Mouse (Mus musculus): Measurements from ENCODE around the gene Thada. TPM values are rescaled to one million over a fixed set of nuclear protein-coding genes. Genes with fewer than 3 reads are reported as not detected.

Thada gene
- polyA plus RNA-seq, 1 experiment = 6.0 TPM

DNA sequence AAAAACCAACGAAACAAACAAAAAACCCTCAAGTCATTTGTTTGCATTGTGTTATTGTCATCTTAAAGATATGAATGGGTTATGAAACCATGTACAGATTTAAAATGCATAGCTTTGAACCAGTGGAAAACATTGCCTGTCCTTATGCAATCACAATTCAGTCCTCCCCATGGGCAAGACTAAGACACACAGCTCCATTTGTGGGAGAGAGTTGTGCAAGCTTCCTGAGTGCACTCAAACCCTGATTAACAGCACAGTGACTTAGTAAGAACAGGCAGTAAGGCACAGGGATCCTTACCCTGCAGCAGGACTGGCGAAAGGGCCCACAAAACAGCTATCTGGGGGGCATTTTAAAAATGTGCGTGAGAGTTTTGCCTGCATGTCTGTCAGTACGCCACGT is 11.2 kb upstream of the Thada start:
- no peak for DNase-seq (ENCODE audit: low spot score)

DNA sequence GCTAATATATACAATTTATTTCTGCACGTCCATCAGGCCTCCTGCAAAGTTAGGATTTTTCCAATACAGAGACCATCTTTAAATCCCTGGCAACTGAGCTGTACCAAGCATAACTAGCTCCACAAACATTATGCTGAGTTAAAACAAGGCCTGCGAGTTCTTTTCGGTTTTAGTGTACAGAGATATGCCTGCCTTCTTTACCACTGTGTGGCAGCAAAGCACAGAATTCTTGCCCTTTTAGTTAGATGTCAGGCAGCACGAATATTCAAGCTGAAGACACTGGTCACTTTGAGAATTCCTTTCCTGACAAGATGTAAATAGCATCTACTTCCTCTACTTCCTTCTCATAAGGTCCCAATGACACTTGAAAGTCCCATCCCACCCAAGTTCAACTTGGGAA is 8.3 kb upstream of the Thada start:
- no peak for DNase-seq (ENCODE audit: low spot score)

DNA sequence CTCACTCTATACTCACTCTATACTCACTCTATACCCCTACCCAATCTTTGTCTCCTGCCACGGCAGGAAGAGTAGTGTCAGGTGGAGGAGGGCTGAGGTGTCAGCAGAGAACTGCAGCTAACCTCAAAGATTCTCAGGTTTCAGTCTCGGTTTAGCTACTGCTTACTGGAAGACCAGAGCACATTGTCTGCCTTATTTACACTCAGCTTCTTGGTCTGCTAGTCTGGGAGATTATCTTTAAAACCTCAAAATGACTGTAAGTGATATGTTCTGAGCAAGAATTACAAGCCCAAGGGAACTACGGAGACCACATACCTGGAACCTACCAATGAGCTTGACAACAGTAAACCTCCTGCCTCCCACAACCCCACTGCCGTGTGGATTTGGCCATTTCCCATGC is 31.0 kb downstream of the Thada start:
- DNase-seq (ENCODE audit: low spot score) = no peak

DNA sequence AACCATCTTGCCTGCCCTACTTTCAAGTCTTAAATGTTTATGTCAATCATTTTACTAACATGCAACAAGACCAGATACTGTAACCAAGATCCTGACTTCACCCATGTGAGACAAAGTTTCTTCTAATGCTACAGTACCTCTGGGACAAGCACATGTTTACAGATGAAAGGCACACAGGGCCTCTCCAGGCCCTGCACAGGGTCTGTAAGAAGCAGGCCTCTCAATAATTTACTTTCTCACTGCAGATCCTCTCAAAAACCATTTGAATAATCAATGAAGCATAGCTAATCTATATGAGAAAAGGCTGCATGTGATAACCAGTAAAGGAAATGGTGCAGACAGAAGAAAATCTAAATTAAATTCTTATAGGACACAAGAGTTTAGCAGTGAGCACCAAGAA is 31.8 kb downstream of the Thada start:
- no peak for DNase-seq (ENCODE audit: low spot score)

DNA sequence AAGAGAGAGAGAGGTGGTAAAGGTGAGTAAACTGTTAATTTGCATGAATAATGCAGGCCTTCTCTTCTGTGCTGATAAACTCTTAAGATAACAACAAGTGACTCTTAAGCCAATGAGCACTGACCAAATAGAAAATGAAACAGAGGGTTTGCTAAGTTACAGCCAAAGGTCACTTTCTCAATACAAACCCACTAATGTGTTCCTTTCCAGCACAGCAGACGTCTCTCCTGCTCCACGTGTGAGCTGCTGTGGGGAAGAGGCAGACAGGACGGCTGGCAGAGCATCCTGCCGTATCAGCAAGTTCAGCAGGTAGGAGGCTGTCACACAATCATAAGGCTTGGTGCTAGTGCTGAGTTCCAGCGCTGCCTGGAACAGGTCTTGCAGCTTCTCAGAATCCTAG is 34.0 kb downstream of the Thada start:
- DNase-seq (ENCODE audit: low spot score) = no peak

DNA sequence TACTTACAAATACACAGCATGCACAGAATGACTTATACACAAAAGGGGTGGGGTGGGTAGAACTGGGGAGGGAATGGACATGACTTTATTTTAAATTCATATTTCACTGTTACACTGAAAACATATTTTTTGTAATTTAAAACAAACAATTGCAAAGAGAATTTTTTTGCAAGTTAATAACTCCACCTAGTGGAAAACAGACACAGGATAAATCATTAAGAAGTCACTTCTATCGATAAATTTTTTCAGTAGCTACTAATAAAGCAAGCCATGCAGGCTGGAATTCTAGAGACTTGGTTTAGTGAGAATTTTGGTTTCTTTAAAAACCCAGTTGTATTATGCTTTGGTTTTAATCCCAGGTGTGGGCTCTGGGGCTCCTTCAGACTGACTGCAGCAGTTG is 41.7 kb downstream of the Thada start:
- no peak for DNase-seq (ENCODE audit: low spot score)

DNA sequence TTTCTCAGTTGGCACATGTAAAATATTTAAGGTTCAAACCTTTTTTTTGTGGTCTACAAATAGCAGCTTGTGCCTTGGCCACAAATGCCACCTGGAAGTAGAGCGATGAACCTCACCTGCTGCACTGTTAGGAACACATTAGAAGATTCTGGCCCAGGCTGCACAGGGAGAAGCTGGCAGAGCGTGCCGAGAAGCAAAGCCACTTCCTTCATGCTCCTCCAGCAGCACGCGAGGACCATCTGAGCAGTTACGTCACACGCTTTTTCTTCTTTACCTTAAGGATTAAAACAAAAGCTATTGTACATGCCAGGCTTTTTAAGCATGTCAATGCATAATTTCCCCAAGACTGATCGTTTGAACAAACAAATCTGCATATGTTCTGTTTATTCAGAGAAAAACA is 43.1 kb downstream of the Thada start:
- no peak for DNase-seq (ENCODE audit: low spot score)

DNA sequence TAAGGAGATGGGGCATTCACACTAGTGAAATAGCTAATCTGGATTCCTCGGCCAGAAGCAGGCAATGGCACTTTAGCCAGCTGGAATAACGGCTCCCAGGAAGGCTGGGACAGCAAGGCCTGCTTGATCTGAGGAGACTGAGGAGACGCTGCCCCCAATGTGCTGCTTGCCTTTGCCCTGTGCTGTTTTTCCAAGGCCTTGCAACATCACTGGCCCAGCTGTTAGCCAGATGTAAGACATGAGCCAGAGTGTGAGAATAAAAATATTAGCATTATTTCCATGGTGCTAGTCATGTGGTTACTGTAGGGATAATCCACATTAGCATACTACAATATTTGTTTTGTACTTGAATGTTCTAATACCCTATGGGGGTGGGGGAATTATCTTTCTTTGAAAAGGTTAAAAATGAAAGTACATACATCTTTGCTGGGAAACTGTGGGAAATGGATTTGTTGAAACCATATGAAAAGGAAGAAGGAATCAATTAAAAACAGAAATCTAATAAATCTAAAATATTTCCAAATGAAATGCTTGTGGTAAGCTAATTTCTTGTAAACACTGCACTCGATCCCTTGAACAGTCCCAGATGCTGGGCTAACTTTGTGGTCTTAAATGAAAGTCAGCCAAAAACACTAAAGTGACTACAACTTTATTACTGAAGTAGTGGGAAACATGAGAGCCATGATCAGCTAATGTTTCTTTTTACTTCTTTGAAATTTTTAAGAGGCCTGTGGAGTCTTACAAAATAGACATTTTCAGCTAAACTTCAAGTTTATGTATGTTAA is 43.8 kb downstream of the Thada start:
- no peak for DNase-seq (ENCODE audit: low spot score)

DNA sequence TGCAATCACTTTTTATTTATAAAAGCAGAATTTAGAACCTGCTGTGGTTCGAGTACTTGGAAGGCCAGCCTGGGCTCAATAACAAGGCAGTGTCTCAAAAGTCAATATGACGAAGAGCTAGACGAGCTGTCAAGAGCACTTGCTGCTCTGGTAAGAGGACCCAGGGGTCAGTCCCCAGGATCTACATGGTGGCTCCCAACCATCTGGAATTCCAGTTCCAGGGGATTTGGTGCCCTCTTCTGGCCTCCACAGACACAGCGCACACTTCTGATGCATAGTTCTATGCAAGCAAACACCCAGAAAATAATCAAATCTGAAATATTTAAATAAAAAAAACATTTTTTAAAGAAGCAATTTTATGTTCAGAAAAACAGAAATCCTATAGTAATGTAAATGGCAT is 45.0 kb downstream of the Thada start:
- no peak for DNase-seq (ENCODE audit: low spot score)

DNA sequence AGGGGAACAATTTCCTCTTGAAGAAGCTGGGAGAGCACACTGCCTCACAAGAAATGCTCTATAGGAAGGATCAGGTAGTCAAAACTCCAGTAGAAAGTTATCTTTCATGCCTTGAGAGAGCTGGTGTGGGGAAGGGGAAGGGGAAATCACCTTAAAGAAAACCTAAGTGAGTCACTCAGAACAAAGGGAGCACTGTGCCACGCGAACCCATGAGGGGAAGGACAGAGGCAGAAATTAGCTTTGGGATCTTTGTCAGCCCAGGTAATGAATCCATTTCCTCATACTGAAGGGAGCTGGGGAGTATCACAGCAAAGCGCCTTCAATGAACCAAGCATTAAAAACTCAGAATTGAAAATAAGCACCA is 45.7 kb downstream of the Thada start:
- DNase-seq (ENCODE audit: low spot score) = no peak

DNA sequence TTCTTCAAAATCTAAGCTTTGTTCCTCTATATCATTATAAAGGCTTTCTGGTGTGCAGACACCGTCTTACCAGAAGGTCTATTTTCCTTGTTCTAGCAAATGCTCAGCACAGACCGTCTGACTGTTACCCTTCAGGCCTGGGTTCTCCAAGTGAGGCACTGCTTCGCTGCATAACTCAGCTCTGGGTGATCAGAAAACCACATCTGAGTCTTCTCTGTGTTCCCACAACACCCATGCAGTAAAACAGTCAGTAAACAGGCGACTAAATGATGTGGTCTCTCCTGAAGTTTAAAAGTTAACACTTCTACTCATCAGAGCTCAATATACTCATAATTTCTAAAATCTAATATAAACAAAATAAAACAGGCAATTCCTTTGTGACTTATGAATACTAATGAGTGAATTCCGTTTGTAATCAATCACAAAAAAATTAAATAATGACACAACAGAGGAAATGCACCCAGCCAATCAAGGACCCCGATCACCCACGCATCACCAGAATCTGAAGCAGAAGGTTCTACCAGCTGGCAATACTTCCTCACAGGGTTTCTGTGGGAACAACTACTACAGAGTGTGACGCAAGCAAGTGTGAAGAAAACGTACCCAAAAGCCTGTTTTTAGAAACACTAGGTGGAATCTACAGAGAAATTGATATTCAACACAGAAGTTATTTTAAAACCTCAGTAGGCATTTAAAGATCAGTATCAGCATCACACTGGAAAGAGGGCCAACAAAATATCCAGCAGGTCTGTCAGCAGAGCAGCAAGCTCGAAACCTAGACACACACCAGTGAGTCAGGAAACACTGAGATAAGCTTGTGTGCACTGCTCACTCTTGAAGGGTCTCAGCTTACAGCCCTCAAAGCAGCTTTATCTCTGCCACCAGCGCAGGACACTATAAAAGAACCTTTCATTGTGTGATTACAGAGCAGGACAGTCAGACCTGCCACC is 46.4 kb downstream of the Thada start:
- DNase-seq (ENCODE audit: low spot score) = no peak

DNA sequence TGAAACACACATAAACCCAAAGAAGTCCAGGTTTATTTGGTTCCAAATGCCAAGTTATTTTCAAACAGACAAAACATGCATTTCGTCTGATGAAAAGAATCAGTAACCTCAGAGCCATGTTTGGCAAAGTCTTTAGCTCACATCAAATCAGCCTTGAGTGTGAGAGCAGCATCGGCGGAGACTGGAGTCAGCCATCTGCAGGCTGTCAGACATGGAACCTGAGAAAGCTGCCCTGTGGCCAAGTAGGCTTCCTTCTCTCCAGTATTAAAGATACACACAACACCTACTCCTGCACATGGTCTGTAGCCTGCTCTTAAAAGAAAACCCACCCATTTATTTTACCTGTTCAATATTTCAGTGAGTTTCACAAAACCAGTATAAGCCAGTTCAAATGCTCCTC is 50.1 kb downstream of the Thada start:
- no peak for DNase-seq (ENCODE audit: low spot score)

DNA sequence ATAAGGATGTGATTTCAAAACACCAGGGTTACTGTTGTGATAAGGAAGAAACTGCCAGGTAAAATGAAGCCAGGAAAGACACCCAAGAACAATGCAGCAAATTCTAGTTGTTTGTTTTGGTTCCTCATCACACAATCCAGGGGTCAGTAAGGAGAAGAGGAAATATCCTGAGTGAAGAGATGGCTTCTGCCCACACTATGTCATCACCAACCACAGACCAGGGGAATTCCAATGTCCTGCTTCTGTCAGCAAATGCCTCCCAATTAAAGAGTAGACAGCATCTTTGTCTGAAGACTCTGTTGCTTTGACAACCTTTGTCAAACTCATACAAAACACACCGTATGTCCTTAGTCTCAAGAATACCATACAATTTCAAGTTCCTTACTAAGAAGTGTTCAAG is 57.3 kb downstream of the Thada start:
- DNase-seq (ENCODE audit: low spot score) = no peak

DNA sequence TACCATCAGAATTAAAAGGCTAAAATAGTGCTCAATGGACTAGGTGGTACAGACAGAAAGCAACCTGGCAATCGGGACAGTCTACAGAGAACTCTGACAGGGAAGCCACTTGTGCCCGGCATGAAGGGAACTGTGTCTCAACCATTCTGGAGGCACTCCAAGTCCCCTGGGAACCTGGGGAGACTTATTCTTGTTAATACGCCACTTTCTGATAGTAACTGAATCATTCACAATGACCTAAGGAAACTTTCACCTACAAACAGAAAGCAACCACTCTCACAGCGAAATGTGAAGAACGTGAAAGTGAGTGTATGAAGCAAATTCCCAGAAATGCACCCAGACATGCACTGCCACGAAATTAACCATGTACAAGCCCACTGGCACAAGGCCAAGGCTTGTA is 60.4 kb downstream of the Thada start:
- no peak for DNase-seq (ENCODE audit: low spot score)

DNA sequence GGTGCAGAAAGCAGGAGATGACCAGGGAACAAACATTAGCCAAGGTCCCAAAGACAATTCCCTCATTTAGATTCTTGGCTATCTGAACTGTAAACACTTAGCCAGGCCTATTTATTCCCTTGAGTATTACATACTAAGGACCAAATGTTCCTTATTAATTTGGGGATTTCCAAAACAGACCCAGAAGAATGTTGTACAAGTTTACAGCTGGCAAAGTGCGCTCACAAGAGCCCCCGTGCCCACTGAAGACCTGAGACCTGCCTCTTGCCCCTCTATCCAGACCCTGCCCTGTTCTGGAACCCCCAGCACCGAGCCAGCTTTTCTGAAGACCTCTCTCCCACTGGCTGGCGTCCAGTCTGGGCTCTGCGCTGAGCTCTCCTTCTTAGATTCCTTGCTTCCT is 64.2 kb downstream of the Thada start:
- no peak for DNase-seq (ENCODE audit: low spot score)

DNA sequence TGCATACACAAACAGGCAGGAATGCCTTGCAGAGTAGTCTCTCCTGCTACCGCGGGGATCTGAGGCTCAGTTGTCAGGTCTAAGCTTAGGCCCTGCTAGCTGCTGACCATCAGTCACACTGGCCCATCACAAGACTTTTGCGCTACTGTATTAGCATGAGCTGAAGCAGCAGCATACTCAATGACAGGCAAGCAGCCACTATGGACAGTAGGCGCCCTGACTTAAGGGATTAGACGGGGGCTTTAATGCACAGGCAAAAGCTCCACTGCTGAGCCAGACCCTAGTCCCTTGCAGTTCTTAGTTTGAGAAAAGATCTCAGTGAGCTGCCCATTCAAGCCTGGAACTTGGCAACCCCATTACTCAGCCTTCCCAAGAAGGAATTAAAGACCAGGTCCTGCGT is 66.6 kb downstream of the Thada start:
- DNase-seq (ENCODE audit: low spot score) = no peak

DNA sequence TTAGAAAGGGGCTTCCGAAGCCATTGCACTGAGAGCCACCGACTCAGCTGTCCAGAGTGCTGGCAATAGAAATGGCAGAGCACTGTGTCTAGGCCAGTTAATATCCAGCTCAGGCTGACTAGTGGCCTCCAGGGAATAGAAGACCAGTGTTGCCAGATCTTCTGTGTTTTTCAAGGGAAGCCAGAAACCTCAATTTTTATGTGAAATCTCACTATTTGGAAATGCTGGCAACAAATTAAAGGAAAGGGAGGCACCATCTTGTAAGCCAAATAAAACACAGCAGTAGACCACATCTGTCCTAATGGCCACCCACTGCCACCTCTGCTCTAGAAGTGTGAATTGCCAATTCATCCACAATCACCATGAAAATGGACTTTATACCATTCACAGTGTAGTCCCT is 76.0 kb downstream of the Thada start:
- no peak for DNase-seq (ENCODE audit: low spot score)

DNA sequence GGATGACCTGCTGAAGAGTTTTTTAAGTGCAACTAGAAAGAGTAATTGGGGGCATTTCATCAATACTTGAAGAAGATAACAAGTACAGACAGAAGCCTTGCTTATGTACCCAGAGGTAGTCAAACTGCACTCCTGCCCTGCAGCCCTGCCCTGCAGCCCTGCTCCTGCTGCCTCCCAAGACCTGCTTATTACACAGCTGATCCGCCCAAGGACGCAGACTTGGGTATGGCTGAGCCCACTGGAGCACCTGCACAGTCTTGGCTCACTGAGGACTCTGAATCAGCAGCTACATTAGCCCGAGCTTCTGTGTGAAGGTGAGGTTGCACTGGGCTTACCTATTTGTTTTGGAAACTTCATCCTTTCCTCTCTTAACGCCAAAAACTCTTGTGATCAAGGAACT is 79.8 kb downstream of the Thada start:
- no peak for DNase-seq (ENCODE audit: low spot score)

DNA sequence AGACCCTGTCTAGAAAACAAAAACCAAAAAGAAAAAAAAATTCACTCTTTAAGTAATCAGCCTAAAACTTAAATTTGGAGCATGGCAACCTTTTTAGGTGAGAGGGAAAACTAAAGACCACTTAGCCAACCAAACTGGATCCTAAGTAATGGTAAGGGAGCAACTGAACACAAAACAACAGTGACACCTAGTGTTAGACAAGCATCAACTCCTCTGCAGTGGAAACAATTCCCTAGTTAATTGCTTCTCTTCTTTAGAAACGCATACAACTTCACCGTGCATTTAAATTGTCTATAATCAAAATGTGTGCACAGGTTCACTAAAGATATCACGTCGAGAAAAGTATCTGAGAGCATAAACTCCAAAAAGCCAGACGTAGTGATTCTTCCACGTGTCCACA is 80.3 kb downstream of the Thada start:
- no peak for DNase-seq (ENCODE audit: low spot score)

DNA sequence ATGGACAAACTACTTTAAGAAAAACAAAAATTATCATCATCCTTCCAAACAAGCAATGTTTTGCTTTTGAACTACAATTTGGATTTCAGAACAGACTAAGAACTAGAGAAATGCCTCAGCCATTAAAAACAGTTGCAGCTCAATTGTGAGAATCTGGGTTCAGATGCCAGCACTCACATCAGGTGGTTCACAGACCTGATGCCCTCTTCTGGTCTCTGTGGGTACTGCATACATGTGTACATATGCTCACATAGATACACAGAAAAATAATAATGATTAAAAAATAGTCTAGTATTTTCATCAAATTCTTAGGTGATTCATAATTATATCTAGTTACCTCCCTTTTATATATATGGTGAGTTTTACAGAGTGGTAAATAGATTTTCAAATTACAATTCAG is 81.3 kb downstream of the Thada start:
- no peak for DNase-seq (ENCODE audit: low spot score)

DNA sequence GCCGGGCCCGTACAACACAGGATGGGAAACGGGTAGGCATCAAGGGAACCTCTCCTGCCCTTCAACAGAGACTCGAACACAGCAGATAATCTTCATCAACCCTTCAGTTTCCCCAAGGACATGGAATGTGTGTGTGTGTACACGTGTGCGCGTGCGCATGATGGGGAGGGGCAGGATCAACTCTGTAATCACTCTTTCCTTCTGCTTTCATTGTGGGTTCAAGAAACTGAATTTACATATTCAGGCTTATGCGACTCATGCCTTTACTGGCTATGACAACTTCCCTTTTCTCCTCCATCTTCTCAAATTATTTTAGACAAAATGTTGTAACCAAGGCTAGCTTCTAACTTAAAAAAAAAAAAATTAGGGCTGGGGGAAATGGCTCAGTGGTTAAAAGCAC is 85.7 kb downstream of the Thada start:
- no peak for DNase-seq (ENCODE audit: low spot score)

DNA sequence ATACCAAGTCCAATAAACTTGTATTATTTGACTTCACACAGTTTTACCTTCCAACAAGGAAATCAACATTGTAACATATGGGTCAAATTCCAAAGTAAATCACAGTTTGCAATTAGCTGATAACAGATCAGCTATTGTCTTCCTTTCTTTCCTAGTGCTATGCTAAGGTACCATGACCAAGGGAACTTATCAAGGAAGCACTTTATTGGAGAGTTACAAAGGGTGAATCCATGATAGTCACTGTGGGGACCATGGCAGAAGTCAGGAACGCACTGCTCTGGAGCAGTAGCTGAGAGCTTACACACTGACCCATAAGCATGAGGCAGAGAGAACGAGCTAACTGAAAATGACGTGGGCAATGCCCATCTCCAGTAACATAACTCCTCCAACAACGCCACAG is 89.1 kb downstream of the Thada start:
- no peak for DNase-seq (ENCODE audit: low spot score)

DNA sequence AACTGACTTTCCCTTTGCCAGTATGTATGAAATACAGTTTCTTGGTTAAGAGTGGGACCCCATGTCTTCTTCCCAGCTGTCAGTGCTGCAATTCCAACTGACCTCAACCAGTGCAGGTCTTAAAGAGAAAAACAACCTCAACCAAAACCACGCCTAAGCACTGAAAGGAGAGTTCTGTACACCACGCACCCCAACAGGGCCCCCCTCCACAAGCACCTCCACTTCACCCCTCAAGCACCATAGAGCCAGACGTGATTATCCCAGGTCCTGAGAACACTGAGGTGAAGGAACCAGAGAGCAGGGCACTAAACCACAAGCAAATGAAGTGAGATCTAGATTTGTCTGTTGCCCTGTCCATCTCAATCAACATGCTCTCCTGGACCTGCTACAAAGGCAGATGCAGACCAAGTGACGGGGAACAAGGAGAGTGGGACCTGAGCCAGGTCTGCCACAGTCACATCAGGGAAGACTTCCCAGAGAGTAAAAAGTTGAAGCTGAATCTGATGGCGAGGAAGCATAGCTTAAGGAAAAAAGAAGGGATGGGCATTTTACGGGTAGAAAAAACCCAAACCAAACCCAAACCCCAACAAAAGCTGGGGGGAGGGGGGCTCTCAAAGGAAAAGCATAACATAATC is 93.5 kb downstream of the Thada start:
- no peak for DNase-seq (ENCODE audit: low spot score)
